Mouse (Mus musculus): ENCODE data around the gene Ralgps1.
A peak's percentile ranks its signal among the peaks of the same experiment; 100 is the strongest.
"Not testable (repeated sequence)": the region's sequence is repeated elsewhere in the genome, so short reads cannot be mapped to it uniquely, and the experiment has no call there.

Gene Ralgps1

GRCm38 (mm10) chr2:33143292-33143691 lies 228.0 kb downstream of the Ralgps1 start:
- no peak for DNase-seq (ENCODE audit: low read depth in 1 of 2, low spot score in 2 of 2)

DNA sequence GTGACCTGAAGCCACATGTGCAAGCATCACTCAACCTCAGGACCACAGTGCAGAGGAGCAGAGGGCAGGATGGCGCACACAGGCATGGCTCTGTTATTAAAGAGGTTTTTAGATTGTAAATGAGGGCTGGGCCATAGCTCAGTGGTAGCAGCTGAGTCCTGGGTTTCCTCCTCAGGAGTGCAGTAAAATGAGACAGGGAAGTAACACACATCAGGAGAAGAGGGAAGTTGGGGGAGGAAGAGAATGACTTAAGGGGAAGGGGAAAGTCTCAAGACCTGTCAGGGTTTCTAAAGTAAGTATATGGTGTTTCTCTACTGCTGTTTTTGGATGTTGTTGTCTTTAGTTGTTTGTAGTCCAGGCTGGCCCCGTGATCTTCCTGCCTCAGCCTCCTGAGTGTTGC lies 232.8 kb downstream of the Ralgps1 start:
- no peak for DNase-seq (ENCODE audit: low read depth in 1 of 2, low spot score in 2 of 2)

GRCm38 (mm10) chr2:33137731-33138130 lies 233.6 kb downstream of the Ralgps1 start:
- no peak for DNase-seq (ENCODE audit: low read depth in 1 of 2, low spot score in 2 of 2)

- no peak for DNase-seq (ENCODE audit: low read depth in 1 of 2, low spot score in 2 of 2)
These were observed 234.0 kb downstream of the Ralgps1 start for GRCm38 (mm10) chr2:33137244-33137643.

DNA sequence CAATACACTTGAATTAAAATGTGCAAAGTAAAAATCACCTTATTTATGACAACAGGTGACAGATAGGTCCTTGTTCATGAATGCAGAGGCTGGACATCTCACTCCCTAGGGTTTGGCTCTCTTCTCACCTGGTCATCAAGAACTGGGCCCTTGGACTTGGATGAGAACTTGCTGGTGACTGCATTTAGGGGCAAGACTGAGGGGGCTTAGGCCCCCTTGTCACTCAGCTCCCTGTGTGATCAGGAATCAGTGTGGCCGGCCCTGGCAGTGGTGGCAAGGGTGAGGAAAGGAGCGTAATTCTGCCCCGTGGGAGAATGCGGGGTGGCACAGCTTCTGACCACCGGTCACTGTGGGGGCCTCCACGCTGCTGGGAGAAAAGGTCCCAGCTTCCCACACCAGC lies 234.9 kb downstream of the Ralgps1 start:
- DNase-seq (ENCODE audit: low read depth in 1 of 2, low spot score in 2 of 2) = no peak

GRCm38 (mm10) chr2:33134766-33135490 lies 236.4 kb downstream of the Ralgps1 start:
- no peak for DNase-seq (ENCODE audit: low read depth in 1 of 2, low spot score in 2 of 2)

- no peak for DNase-seq (ENCODE audit: low read depth in 1 of 2, low spot score in 2 of 2)
These were observed 239.0 kb downstream of the Ralgps1 start for GRCm38 (mm10) chr2:33132306-33132705.

DNA sequence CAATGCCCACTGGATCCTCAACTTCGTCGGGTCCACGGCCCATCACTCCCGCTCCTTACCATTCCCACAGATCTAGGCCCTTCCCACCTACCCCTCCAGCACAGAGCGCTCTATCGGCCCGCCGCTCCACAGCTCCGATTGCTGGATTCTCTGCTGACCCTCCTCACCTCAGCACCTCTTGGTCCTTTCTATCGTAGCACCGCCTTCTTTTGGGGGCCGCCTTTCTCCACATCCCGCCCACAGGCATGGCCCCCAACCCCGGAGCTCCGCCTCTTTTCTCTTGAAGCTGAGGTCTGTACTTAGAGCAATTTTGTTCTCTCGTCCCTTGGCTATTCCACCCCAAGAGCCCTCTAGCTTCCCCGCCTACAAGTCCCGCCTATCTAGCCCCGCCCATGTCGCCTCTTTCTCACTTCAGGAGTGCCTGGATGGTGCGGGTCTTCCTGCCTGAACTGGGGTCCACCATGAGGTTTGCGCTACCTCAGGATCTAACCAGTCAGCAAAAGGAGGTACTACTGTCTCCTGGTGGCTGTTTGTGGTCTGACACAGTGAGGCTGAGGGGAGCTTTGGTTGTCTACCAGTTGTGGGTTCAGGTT lies 239.7 kb downstream of the Ralgps1 start, which contains the start of gene Garnl3:
Gene Garnl3 (minus strand): TSS at position 155 of the 593 bp plus-strand sequence.
- peak in 1 of 2 experiments; percentile 36 for DNase-seq (ENCODE audit: low read depth in 1 of 2, low spot score in 2 of 2)

GRCm38 (mm10) chr2:33130526-33131483 lies 240.5 kb downstream of the Ralgps1 start:
- DNase-seq (ENCODE audit: low read depth in 1 of 2, low spot score in 2 of 2) = peak; percentile 85 to 89

GRCm38 (mm10) chr2:33130141-33130525 lies 241.2 kb downstream of the Ralgps1 start:
- DNase-seq (ENCODE audit: low read depth in 1 of 2, low spot score in 2 of 2) = no peak

- DNase-seq (ENCODE audit: low read depth in 1 of 2, low spot score in 2 of 2) = no peak
These were observed 241.6 kb downstream of the Ralgps1 start for GRCm38 (mm10) chr2:33129696-33130095.

DNA sequence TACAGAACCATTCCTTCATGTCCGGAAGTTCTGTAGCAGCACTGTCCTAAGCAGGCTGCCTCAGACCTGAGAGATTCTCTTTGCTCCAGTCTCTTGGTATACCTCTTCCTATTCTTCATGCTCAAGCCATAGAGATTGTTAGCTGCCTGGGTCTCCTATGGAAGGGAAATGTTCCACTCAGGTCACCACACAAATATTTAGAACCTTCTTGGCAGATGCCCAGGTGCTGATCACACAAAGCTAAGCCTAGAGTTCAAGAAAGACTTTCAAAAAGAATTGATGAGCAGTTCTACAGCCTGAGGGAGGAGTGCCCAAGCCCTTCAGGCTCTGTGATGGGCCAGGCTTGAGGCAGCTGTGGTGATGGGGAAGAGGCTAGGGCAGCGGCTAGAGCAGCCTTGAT lies 242.3 kb downstream of the Ralgps1 start:
- DNase-seq (ENCODE audit: low read depth in 1 of 2, low spot score in 2 of 2) = no peak

- no peak for DNase-seq (ENCODE audit: low read depth in 1 of 2, low spot score in 2 of 2)
These were observed 244.0 kb downstream of the Ralgps1 start for GRCm38 (mm10) chr2:33127271-33127670.

DNA sequence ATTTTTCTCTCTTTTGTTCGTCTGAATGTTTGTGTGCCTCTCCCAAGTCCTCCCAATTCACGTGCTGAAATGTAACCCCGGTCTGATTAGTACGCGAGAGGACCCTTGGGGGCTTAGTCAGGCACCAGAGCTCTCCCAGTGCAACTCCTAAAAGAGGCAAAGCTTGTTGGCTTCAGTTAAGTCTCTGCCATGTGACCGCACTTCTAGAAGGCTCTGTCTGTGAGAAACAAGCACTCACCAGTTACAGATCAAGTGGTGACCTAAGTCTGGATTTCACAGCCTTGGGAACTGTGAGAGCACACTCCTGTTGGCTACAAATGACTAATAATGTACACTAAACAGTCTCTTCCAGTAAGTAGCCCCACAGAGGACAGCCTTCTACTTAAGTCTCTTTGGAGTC lies 248.4 kb downstream of the Ralgps1 start:
- DNase-seq (ENCODE audit: low read depth in 1 of 2, low spot score in 2 of 2) = no peak

DNA sequence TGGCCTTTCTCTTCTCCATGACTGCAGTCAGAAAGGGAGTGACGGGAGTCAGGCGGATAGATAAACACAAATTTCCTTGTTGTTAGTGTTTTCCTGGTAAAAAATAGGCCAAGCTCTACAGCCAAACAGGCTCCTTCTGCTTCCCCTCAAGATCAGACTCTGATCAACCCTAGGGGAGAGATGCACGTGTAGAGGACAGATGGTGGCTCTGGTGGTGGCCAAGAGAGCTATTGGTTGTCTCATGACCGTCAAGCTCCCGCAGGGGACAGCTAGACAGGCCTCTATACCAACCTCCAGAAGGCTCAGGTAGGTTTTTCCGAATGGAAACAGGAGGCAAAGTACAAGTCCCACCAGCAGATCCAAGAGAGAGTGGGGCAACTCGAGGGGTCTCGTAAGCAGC lies 270.8 kb downstream of the Ralgps1 start:
- no peak for DNase-seq (ENCODE audit: low read depth in 1 of 2, low spot score in 2 of 2)

DNA sequence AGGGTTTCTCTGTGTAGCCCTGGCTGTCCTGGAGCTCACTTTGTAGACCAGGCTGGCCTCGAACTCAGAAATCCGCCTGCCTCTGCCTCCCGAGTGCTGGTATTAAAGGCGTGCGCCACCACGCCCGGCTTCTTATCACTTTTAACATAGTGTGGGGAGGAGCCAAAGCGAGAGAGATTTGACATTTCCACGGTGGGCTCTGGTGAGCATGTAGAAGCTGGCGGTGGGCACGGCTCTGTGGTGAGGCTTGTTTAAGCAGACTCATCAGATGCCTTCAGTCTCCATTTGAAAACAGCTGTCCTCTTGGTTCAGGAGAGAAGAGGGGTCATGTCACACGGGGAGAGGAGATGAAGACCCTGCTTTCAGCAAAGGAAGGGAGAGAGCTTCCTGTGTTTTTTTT lies 274.0 kb downstream of the Ralgps1 start:
- not testable (repeated sequence) for DNase-seq (ENCODE audit: low read depth in 1 of 2, low spot score in 2 of 2)

GRCm38 (mm10) chr2:33095221-33095671 lies 276.0 kb downstream of the Ralgps1 start:
- DNase-seq (ENCODE audit: low read depth in 1 of 2, low spot score in 2 of 2) = no peak

GRCm38 (mm10) chr2:33090620-33091520 lies 280.4 kb downstream of the Ralgps1 start:
- DNase-seq (ENCODE audit: low read depth in 1 of 2, low spot score in 2 of 2) = no peak

GRCm38 (mm10) chr2:33090033-33090400 lies 281.3 kb downstream of the Ralgps1 start:
- not testable (repeated sequence) for DNase-seq (ENCODE audit: low read depth in 1 of 2, low spot score in 2 of 2)

GRCm38 (mm10) chr2:33089356-33090032 lies 281.8 kb downstream of the Ralgps1 start:
- no peak for DNase-seq (ENCODE audit: low read depth in 1 of 2, low spot score in 2 of 2)

All from monocyte, adult 2 months (primary cell).